Mouse (Mus musculus) liver, embryonic 13.5 days (tissue): ENCODE measurements around the gene Lamb3. TPM values are rescaled to one million over a fixed set of nuclear protein-coding genes. Genes with fewer than 3 reads are reported as not detected.
A peak's percentile ranks its signal among the peaks of the same experiment; 100 is the strongest.

ENCODE experiments used
- ATAC-seq: fragments of 200-750 bp; cut with Nextera tagmentation; 2 replicates; pipeline ENCODE4 v1.8.0; 2017; ENCODE audit warnings: low read depth, mild to moderate bottlenecking, moderate number of reproducible peaks, moderate library complexity
- DNase-seq: peaks from one replicate; pipeline ENCODE4 v3.0.0; 2022
- H3K27ac ChIP-seq: fragments of 300-500 bp; sonication (generic); 2 replicates; pipeline ENCODE4 v1.5.1; 2015; ENCODE audit warnings: moderate library complexity, mild to moderate bottlenecking, inconsistent platforms
- H3K27me3 ChIP-seq: fragments of 300-500 bp; sonication (generic); 2 replicates; pipeline ENCODE4 v1.6.1; 2015; ENCODE audit warnings: mild to moderate bottlenecking, inconsistent platforms
- H3K36me3 ChIP-seq: fragments of 300-500 bp; sonication (generic); 2 replicates; pipeline ENCODE4 v1.6.1; 2015; ENCODE audit warnings: mild to moderate bottlenecking, inconsistent platforms
- H3K4me1 ChIP-seq: fragments of 300-500 bp; sonication (generic); replicated peaks from 2 replicates; pipeline ENCODE4 v1.6.1; 2015; ENCODE audit warnings: inconsistent platforms
- H3K4me2 ChIP-seq: fragments of 300-500 bp; sonication (generic); 2 replicates; pipeline ENCODE4 v1.6.1; 2015; ENCODE audit warnings: inconsistent platforms, mild to moderate bottlenecking, moderate library complexity
- H3K4me3 ChIP-seq: fragments of 300-500 bp; sonication (generic); replicated peaks from 2 replicates; pipeline ENCODE4 v1.5.1; 2015; ENCODE audit warnings: mild to moderate bottlenecking, inconsistent platforms
- H3K9ac ChIP-seq: fragments of 300-500 bp; sonication (generic); 2 replicates; pipeline ENCODE4 v1.6.1; 2015; ENCODE audit warnings: mild to moderate bottlenecking, inconsistent platforms
- H3K9me3 ChIP-seq: fragments of 300-500 bp; sonication (generic); replicated peaks from 2 replicates; pipeline ENCODE4 v1.6.1; 2016; ENCODE audit warnings: inconsistent platforms
- WGBS: fragments of 180-500 bp; shearing (Covaris S2); methylation state at CpG from one replicate; pipeline ENCODE4 v1.1.7; 2015; ENCODE audit not compliant: insufficient replicate concordance; 5-methylcytosine and 5-hydroxymethylcytosine counted together
- polyA plus RNA-seq: library from polyadenylated mRNA; unstranded; fragments of >200 nt; fragmentation: Nextera tagmentation; extraction: Ambion mirVana; gene quantifications from 2 replicates; pipeline ENCODE4 v1.2.1, GENCODE M21; 2015

The Lamb3 gene
- polyA plus RNA-seq, 1 experiment from 2014 or later: 0.25 TPM

DNA sequence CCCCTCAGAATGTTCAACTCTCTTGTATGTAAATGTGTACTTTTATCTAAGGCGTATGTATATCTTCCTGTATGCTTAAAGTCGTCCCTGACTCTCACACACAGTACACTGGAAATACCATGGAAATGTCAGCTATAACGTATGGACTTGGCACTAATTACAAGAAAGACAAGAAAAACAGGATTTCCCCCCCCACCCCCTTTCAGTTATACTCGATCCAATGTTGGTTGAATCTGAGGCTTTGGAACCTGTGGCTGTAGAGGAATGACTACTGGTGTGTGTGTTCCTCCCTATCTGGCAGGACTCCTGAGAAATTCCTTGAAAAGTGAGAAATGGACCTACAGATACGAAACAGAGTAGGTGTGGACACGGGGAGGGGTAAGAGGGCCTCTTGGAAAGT lies 19.2 kb upstream of the Lamb3 start:
- no peak overlapping the region for H3K4me2 ChIP-seq
- no peaks in the 10 kb centered on the region for H3K9me3 ChIP-seq
- H3K27ac ChIP-seq: no peak overlapping the region
- H3K27me3 ChIP-seq: no peaks in the 10 kb centered on the region
- ATAC-seq (no peak), DNase-seq (no peak)
- H3K4me1 ChIP-seq: peaks cover 16% of the 10 kb centered on the region; the same call in 1 of the 2 replicates
- no peak overlapping the region for H3K4me3 ChIP-seq
- H3K36me3 ChIP-seq: no peaks in the 10 kb centered on the region
- H3K9ac ChIP-seq: no peak overlapping the region
- 74% methylated on average over 6 of the region's 6 CpGs for WGBS

DNA sequence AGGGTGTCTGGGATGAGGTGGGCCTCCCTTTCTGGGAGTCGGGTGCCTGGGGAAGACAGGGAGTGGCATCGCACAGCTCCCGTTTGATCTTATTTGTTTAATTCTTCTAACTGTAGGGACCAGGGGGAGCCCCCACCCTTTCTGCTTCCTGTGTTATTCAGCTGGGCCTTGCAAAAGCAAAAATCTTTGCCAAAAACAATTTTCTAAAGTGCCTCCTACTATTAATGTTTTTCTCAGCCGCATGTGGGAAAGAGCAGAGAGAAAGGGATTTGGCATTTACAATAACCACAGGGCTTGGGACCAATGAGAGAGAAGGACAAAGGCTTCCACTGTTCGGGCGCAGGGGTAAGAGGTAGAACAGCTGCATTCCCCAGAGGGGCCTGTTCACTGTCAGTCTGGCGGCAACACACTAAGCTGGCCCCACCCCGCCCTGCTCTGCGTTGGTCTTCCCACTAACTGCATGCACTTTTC lies 18.3 kb upstream of the Lamb3 start:
- Histone ChIP-seq H3K4me3 (no peak overlapping the region), H3K36me3 (no peaks in the 10 kb centered on the region), H3K4me1 (peaks cover 16% of the 10 kb centered on the region; the same call in 1 of the 2 replicates), H3K9me3 (no peaks in the 10 kb centered on the region), H3K4me2 (no peak overlapping the region), H3K9ac (no peak overlapping the region), H3K27ac (no peak overlapping the region), H3K27me3 (no peaks in the 10 kb centered on the region)
- WGBS: 58% methylated on average over 9 of the region's 9 CpGs
- no peak for DNase-seq
- ATAC-seq: no peak; the same call in 1 of the 2 replicates

DNA sequence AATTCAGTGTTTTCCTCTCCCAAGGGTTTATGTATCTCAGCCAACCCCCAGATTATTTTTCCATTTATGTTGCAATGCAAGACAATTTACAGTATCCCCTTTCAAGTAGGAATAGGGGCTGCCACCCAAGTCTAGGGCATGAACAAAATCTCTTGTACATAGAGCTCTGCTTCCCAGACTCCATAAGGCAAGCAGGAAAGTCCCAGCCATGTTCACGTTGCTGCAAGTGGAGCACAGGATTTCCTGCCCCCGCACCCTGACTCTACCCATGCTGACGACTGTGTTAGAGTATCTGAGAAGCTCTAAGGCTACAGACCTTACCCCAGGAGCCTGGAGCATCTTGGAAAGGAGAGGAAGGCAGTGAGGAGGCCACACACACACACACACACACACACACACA lies 17.7 kb upstream of the Lamb3 start:
- no peak for DNase-seq
- Histone ChIP-seq H3K4me2 (no peak overlapping the region), H3K27ac (no peak overlapping the region), H3K36me3 (no peaks in the 10 kb centered on the region), H3K4me1 (peaks cover 16% of the 10 kb centered on the region; the same call in 1 of the 2 replicates), H3K9ac (no peak overlapping the region), H3K4me3 (no peak overlapping the region), H3K9me3 (no peaks in the 10 kb centered on the region), H3K27me3 (no peaks in the 10 kb centered on the region)
- WGBS: 51% methylated on average over 3 of the region's 3 CpGs
- no peak for ATAC-seq

DNA sequence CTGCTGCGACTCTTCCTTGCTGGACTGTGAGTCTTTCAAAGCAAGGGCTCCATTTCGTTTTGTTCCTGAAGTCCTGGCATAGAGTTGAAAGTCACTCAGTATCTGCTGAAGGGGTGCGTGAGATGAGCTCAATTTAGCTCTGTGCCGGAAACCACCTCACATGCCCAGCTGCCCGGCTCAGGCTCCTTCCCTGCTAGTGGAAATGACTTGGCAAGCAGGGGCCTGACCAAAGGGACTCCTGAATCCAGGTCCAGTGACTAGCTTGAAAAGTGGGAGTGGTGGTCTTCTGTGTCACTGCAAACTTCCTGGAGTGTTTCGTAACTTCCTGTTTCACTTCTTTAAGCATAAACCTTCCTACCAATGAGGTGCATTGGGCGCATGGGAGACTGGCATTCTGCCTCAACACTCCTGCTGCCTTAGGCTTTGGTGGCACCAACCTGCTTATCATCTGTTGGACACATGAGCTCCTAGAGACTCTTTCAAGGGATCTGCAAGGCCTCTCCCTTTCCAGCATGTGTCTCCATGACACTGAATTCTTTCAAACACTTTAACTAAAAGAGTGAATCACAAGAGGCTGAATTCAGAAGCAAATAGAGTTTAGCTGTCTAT lies 15.7 kb upstream of the Lamb3 start:
- DNase-seq (no peak), ATAC-seq (no peak)
- 60% methylated on average over 7 of the region's 7 CpGs for WGBS
- Histone ChIP-seq H3K9ac (no peak overlapping the region), H3K36me3 (no peaks in the 10 kb centered on the region), H3K27me3 (no peaks in the 10 kb centered on the region), H3K27ac (no peak overlapping the region), H3K9me3 (no peaks in the 10 kb centered on the region), H3K4me1 (peaks cover 16% of the 10 kb centered on the region; the same call in 1 of the 2 replicates), H3K4me2 (no peak overlapping the region), H3K4me3 (no peak overlapping the region)

DNA sequence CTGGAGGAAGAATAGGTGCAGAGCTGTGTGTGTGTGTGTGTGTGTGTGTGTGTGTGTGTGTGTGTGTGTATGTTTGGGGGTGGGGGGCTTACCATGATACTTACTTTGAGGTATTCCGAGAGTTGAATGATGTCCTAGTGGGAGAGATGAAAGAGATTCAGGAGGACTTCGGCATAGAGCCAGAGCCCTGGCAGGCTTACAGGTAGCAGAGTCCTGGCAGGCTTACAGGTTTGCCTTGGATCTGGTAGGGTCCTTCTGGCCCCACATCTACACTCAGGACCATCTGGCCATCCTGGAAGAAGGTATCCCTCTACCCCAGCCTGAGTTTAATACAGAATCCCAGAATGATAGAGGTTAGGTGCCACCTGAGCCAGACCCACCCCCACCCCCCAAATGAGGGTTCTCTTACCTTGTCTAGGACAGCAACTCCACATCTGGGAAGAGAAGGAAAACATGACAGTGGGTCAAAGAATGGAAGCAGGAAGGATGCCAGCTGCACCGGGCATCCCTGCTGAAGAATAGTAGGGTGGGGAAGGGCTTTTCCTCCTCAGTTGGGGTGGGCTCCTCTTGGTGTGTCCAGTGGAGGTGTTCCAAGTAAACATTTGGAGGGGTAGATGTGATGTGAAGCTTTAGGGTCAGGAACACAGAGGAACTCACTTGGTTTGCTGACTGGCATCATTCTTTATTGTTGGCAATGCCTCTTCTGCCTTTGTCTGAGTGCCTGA lies 12.9 kb upstream of the Lamb3 start:
- peaks cover 18% of the 10 kb centered on the region for H3K4me1 ChIP-seq
- WGBS: 69% methylated on average over 3 of the region's 3 CpGs
- ATAC-seq: no peak
- H3K9ac ChIP-seq: no peak overlapping the region
- no peaks in the 10 kb centered on the region for H3K27me3 ChIP-seq
- H3K4me3 ChIP-seq: no peak overlapping the region
- no peak overlapping the region for H3K4me2 ChIP-seq
- H3K36me3 ChIP-seq: no peaks in the 10 kb centered on the region
- H3K9me3 ChIP-seq: no peaks in the 10 kb centered on the region
- no peak overlapping the region for H3K27ac ChIP-seq
- no peak for DNase-seq

DNA sequence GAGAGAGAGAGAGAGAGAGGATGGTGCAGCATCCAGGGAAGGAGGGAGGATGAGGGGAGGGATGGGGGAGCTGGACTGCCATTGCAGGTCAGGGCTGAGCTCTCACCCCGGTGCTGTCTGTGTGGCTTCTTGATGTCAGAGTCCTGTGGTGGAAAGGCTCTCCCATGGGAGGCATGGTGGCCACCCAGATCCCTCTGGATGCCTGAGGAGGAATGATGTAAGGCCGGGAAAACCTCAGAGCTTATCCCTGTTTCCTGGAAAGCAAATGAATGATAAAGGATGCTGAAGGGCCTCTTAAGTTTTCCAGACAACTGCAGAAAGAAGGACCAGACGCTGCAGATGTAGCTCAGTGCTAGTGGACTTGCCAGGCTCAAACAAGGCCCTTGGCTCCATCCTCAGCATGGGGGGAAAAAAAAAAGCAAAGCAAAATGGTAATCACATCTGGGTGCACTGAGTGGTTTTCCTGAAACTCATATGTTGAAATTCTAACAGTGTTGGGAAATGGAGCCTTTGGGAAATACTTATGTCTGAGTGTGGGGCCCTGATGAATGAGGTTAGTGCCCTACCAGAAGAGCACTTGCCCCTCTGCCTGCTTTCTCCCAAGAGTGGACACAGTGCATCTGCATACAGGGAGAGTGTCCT lies 12.2 kb upstream of the Lamb3 start:
- Histone ChIP-seq H3K4me1 (peaks cover 18% of the 10 kb centered on the region), H3K4me3 (no peak overlapping the region), H3K4me2 (no peak overlapping the region), H3K9me3 (no peaks in the 10 kb centered on the region), H3K36me3 (no peaks in the 10 kb centered on the region), H3K9ac (no peak overlapping the region), H3K27ac (no peak overlapping the region), H3K27me3 (no peaks in the 10 kb centered on the region)
- ATAC-seq (no peak), DNase-seq (no peak)
- WGBS: 61% methylated on average over 3 of the region's 3 CpGs

DNA sequence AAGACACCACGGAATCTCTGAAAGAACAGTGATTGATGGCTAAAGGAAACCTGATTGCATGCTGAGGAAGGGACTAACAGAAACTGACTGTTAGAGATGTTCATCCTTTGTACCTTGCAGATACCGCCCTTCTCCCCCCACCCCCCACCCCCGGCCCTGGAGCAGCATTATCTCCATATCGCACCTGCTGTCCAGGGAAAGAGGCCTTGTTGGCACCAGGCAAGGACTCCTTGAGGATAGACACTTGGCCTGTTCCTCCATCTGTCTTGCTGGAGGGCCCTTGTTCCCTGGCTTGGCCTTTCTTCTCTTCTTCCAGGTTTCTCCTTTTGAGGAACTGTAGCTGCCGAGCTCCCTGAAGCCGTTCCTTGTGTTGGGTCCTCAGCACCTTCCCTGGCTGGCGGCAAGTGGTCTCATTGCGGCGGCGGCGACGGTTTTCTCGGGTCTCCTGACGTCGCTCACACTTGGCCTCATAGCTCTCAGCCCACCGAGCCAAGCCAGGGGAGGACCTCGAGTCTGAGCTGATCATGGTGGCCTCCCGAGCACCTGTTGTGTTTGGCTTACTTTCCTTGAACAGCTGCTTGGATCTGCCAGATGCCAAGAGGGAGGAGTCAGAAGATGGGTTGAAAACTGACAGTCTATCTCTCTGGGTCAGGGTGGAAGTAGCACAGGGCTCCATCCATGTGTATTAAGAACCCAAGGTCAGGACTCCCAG lies 9.8 kb upstream of the Lamb3 start:
- Histone ChIP-seq H3K27ac (no peak overlapping the region), H3K4me1 (peaks cover 16% of the 10 kb centered on the region), H3K9me3 (no peaks in the 10 kb centered on the region), H3K36me3 (no peaks in the 10 kb centered on the region), H3K4me2 (no peak overlapping the region), H3K4me3 (no peak overlapping the region), H3K27me3 (no peaks in the 10 kb centered on the region), H3K9ac (no peak overlapping the region)
- DNase-seq (no peak), ATAC-seq (no peak)
- 71% methylated on average over 18 of the region's 18 CpGs for WGBS

DNA sequence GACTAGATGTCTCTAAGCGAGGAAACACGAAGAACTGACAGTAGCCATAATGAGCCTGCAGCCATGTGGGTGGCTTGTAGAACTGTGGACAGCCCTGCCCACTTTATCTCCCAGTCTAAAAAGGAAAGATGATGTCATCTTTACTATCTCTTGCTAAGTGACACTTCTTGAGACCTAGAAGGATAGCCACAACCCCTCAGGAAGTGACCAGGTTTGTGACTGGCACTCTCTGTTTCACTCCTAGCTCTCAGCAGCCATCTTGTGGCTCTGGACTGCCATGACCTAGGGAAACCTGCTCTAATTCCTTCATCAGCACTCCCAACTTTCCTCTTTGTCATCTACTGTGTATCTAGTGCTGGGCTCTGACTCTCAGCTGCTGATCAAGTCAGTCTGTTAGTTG lies 9.2 kb upstream of the Lamb3 start:
- Histone ChIP-seq H3K27ac (no peak overlapping the region), H3K4me1 (peaks cover 16% of the 10 kb centered on the region), H3K36me3 (no peaks in the 10 kb centered on the region), H3K9ac (no peak overlapping the region), H3K4me2 (no peak overlapping the region), H3K4me3 (no peak overlapping the region), H3K9me3 (no peaks in the 10 kb centered on the region), H3K27me3 (no peaks in the 10 kb centered on the region)
- DNase-seq (no peak), ATAC-seq (no peak)
- 55% methylated on average over 2 of the region's 2 CpGs for WGBS

DNA sequence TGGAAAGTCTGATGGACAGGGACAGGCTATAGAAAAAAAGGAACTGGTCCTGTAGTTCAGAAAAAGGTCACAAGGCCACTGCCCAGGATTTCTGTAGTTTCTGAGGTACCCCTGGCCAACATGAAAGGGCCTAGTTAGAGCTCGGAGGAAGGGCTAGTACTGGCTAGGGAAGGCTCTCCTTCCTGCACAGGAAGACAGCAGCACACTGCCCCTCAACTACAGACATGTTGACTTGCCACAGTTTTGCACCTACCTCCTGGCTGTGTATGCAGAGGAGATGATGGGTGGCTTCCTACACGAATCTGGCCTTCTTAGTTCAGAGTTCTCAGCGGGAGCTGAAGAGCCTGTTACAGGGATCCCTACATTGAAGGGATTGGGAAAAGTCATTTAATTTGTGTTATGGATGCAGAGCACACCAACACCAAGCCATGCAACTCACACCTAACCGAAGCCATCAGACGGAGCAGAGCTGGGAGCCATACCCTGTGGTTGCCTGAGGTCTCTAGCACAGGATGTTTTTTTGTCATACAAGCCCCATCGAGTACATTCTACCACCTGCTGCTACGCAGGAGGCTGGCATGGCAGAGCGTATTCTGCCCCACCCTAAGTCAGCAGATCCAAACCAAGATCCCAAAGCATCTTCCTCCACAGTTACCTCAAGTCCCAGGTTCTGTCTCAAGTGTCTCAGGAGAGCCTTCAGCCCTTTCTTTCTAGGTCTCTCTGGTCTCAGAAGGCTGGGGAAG lies 6.7 kb upstream of the Lamb3 start:
- no peak for ATAC-seq
- WGBS: 27% methylated on average over 8 of the region's 8 CpGs
- Histone ChIP-seq H3K4me2 (peak overlapping the region; percentile 29), H3K27ac (peak overlapping the region; percentile 71), H3K4me3 (peak overlapping the region; percentile 28), H3K4me1 (peaks cover 16% of the 10 kb centered on the region), H3K36me3 (no peaks in the 10 kb centered on the region), H3K9me3 (no peaks in the 10 kb centered on the region), H3K27me3 (no peaks in the 10 kb centered on the region), H3K9ac (peak overlapping the region; percentile 41; the same call in 1 of the 2 replicates)
- no peak for DNase-seq

DNA sequence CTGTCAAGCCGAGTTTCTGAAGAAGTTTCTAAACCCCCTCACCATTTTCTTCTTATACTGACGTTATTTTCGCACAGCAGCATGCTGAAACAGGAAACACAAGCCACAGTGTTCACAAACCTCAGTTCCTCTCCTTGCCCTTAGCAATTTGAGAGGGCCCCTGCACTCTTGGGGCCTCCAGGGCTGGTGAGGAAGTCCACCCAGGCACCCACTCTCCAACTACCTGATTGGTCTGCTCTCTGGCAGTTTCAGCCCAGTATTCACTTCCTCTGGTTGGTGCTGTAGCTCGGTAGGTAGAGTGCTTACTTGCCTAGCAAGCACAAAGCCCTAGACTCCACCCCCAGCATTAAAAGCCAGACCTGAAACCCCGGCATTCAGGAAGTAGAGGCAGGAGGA lies 6.1 kb upstream of the Lamb3 start, which contains the start of gene Traf3ip3:
Traf3ip3 (minus strand) TSS at position 321 of the 396 bp plus-strand sequence.
- peak within 1 kb of the TSS; percentile 29 for H3K4me2 ChIP-seq
- peak within 1 kb of the TSS; percentile 71 for H3K27ac ChIP-seq
- H3K27me3 ChIP-seq: no peaks in the 10 kb centered on the region
- H3K9me3 ChIP-seq: no peaks in the 10 kb centered on the region
- H3K4me3 ChIP-seq: peak within 1 kb of the TSS; percentile 28
- 15% methylated on average over 5 of the region's 5 CpGs for WGBS
- H3K9ac ChIP-seq: peak within 1 kb of the TSS; percentile 41; the same call in 1 of the 2 replicates
- ATAC-seq (peak; percentile 78), DNase-seq (peak; percentile 28)
- no peaks in the 10 kb centered on the region for H3K36me3 ChIP-seq
- H3K4me1 ChIP-seq: peaks cover 16% of the 10 kb centered on the region
